Mouse (Mus musculus) liver, postnatal 0 days (tissue): ENCODE results near the gene Ptpn9.

Experiments
- CTCF ChIP-seq: sonication (generic); IDR thresholded peaks from 2 replicates; pipeline ENCODE4 v1.5.1; 2016; ENCODE audit warnings: antibody characterized with exemption, low read depth
- EP300 ChIP-seq: IDR thresholded peaks from 2 replicates; pipeline ENCODE4 v1.6.1; 2016; ENCODE audit warnings: antibody characterized with exemption, low read depth, mild to moderate bottlenecking

DNA sequence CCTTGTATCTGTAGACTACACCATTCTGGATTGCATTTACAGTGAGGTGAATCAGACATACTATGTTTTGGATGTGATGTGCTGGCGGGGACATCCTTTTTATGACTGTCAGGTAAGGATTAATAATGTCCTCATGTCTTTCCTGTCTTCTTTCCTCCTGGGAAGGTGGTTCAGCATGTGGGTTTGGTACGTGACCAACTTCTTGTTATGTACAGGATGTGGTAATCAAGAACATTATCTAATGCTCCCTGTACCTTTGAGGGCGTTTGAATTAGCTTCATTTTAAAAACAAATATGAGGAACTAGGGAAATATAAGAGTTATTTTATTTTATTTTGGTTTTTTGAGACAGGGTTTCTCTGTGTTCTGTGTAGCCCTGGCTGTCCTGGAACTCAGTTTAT lies 19.5 kb upstream of the Ptpn9 start:
- TF ChIP-seq CTCF (no peak), EP300 (no peak)
